Mouse (Mus musculus): Measurements from ENCODE around the gene Mrps27. TPM values are rescaled to one million over a fixed set of nuclear protein-coding genes. Genes with fewer than 3 reads are reported as not detected.

Mrps27 gene
- polyA plus RNA-seq, 1 experiment from 2014 or later = 50.7 TPM

DNA sequence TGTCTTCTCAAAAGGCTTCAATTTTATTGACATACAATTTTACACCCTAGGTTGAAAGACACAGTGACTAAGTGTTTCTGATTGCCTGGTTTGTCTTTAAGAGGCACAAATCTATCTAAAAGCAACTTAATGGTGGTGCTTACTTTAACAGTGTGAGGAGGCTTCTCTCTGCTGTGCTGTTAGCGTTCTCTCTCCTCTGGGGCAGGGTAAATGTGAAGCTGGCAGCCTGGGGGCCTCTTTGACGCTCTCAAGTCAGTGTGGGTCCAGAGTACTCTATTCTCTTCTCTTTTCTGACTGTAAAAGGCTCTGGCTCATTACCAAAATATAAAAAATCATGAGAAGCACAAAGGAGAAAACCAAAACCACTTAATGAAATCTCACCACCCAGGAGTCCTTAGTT is 64.6 kb downstream of the Mrps27 start:
- Histone ChIP-seq H3K9me3 (replicated peaks; ENCODE audit: low read length) (no peaks in the 10 kb centered on the region), H3K4me3 (replicated peaks; ENCODE audit: low read depth, low read length) (no peak overlapping the region), H3K4me2 (ENCODE audit: low read length) (no peak overlapping the region), H3K4me1 (replicated peaks; ENCODE audit: insufficient read depth, low read length) (0 out of 2 replicates have a peak, but pooled peaks cover 11% of the 10 kb centered on the region), H3K36me3 (ENCODE audit: insufficient read depth, low read length) (peaks cover 13% of the 10 kb centered on the region; the same call in 1 of the 2 replicates), H3K9ac (ENCODE audit: low read depth, low read length) (no peak overlapping the region), H3K27ac (no peak overlapping the region), H3K27me3 (ENCODE audit: insufficient read depth, low read length) (no peaks in the 10 kb centered on the region)
- DNase-seq (ENCODE audit: low spot score) = no peak
- no peak for ATAC-seq (replicated peaks; ENCODE audit: low FRiP score, low read depth)
- 77% methylated on average over 2 of the region's 2 CpGs for WGBS
- TF ChIP-seq CTCF (IDR thresholded peaks at IDR 0.05; ENCODE audit: low read depth) = no peak

DNA sequence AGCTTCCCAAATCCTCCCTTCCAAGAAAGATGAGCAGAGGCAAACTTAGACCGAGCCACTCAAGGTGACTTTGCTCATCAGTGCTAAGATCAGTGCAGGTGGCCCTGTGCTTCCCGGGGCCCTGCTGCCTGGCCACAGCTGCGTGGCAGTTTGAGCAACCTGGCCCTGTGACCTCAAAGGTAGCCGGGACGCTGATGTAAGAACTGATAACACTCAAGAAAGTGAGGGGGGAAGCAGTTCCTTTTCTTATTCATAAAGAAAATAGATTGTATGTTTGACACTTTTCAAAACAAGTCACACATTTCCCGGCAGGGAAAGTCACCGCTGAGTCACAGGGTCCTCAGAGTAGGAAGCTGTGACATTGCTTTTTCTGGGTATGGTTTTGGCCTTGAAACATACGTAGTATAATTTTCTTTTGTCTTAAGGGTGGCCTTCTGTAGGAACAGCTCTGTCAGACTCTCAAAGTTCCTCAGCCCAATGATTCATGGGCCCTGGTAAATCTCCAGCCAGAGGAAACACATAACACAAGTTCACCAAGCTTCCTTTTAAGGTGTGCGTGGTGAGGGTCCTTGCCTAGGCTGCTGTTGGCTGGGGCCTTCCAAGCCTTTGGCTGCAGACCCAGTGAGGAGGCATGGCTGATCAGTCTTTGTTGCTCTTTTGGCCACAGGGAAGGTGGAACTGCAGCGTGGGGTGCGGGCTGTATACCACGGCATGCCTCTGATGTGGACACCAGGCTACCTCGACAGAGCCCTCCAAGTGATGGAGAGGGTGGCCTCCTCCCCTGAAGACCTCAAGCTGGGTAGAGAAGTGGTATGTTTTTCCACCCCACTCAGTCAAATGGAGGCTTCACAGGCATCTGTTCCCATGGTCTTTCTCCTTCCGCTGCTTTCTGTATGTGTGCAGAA is 66.3 kb downstream of the Mrps27 start:
- H3K4me2 ChIP-seq (ENCODE audit: low read length) = no peak overlapping the region
- DNase-seq (ENCODE audit: low spot score) (no peak), ATAC-seq (replicated peaks; ENCODE audit: low FRiP score, low read depth) (no peak)
- H3K27me3 ChIP-seq (ENCODE audit: insufficient read depth, low read length) = no peaks in the 10 kb centered on the region
- no peak overlapping the region for H3K4me3 ChIP-seq (replicated peaks; ENCODE audit: low read depth, low read length)
- H3K36me3 ChIP-seq (ENCODE audit: insufficient read depth, low read length) = peaks cover 14% of the 10 kb centered on the region; the same call in 1 of the 2 replicates
- H3K27ac ChIP-seq = no peak overlapping the region
- H3K4me1 ChIP-seq (replicated peaks; ENCODE audit: insufficient read depth, low read length) = 0 out of 2 replicates have a peak, but pooled peaks cover 15% of the 10 kb centered on the region
- no peak for TF ChIP-seq CTCF (IDR thresholded peaks at IDR 0.05; ENCODE audit: low read depth)
- no peak overlapping the region for H3K9ac ChIP-seq (ENCODE audit: low read depth, low read length)
- 66% methylated on average over 14 of the region's 14 CpGs for WGBS
- H3K9me3 ChIP-seq (replicated peaks; ENCODE audit: low read length) = no peaks in the 10 kb centered on the region

DNA sequence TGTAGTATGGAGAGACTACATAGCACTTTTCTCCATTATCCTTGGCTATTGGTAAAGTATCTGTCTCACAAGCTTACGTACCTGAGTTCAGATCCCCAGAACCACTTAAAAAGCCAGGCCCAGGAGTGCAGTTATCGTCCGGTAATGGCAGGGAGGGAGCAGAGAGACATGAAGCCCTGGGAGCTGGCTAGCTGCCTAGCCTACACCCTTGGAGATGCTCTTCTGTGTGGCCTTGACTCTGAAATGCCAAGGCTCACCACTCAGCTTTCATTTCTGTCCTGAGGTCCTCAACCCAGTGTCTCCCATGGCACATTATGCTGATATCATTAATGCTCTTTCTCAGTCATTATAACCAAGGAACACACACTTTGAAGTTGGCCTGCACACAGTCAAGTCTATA is 67.2 kb downstream of the Mrps27 start:
- Histone ChIP-seq H3K4me2 (ENCODE audit: low read length) (no peak overlapping the region), H3K4me1 (replicated peaks; ENCODE audit: insufficient read depth, low read length) (0 out of 2 replicates have a peak, but pooled peaks cover 15% of the 10 kb centered on the region), H3K9me3 (replicated peaks; ENCODE audit: low read length) (no peaks in the 10 kb centered on the region), H3K9ac (ENCODE audit: low read depth, low read length) (no peak overlapping the region), H3K4me3 (replicated peaks; ENCODE audit: low read depth, low read length) (no peak overlapping the region), H3K27ac (peak overlapping the region; percentile 76; the same call in 1 of the 2 replicates), H3K36me3 (ENCODE audit: insufficient read depth, low read length) (peaks cover 14% of the 10 kb centered on the region; the same call in 1 of the 2 replicates), H3K27me3 (ENCODE audit: insufficient read depth, low read length) (no peaks in the 10 kb centered on the region)
- TF ChIP-seq CTCF (IDR thresholded peaks at IDR 0.05; ENCODE audit: low read depth) = no peak
- ATAC-seq (replicated peaks; ENCODE audit: low FRiP score, low read depth) (no peak), DNase-seq (ENCODE audit: low spot score) (no peak)
- WGBS = 91% methylated on average over 3 of the region's 3 CpGs

DNA sequence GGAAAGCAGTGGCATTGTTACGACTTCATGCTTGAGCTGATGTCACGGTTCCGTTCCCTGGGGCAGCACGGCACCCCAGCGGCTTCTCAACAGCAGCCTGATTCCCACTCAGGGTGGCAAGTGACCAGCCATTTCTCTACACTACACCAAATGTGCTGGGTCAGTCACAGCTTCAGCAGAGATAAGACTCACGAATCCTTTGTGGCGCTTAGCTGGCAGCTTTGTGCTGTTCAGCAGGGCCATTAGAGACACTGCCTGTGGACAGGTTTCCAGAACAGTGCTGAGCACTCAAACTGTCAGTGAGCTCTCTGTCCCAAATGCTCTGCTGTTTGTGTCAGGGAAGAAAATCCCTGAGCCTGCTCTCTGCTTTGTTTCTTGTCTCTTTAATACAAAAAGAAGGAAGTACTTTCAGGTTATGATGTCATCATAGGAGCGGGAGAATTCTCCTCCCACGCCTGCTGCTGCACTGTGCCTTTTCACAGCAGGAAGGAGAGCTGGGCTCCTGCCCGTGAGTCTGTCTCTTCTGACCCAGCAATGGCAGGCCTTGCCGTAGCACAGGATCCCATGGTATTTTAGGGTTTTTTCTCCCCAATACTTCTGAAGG is 68.0 kb downstream of the Mrps27 start:
- TF ChIP-seq CTCF (IDR thresholded peaks at IDR 0.05; ENCODE audit: low read depth) = no peak

DNA sequence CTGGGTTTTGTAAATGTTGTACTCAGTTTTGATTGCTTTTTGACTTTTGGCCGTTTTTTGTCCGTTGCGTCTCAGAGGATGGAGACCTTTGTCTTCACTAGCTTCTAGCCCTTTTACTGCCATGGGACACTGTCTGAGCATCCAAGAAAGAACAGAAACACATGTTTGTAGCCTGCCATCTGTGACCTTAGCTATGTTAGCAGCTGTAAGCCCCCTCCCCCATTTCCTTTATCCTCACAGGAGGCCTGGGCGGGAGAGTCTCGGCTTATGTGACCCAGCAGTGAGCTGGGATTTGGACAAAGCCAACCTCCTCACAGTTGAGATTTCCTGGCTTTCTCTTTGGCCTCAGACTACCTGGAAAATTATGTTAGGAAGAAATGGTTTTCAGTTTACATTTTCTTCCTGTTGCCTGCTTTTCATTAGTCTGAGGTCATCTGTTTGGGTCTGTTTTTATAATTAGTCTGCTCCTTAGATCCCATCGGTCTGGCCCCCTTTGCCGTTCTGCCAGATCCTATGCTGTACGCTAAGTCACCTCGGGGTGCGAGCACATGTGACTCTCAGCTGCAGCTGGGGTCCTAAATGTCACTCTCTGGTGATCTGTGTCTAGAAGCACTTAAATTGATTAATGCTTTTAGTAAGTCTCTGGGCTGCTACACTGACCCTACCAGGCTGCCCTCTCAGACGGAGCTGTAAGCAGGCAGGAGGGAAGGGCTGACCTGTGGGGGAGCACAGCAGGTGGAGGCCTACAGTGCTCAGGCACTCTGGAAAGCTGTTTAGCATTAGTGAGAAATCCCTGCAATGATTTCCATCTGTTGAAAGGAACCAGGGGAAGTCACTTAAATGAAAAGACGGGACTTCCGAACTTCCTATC is 69.1 kb downstream of the Mrps27 start:
- no peak overlapping the region for H3K27ac ChIP-seq
- 0 out of 2 replicates have a peak, but pooled peaks cover 15% of the 10 kb centered on the region for H3K4me1 ChIP-seq (replicated peaks; ENCODE audit: insufficient read depth, low read length)
- DNase-seq (ENCODE audit: low spot score) (peak; percentile 51), ATAC-seq (replicated peaks; ENCODE audit: low FRiP score, low read depth) (0 out of 2 replicates have a peak, but pooled peaks have one; percentile 26)
- no peak overlapping the region for H3K9ac ChIP-seq (ENCODE audit: low read depth, low read length)
- no peak for TF ChIP-seq CTCF (IDR thresholded peaks at IDR 0.05; ENCODE audit: low read depth)
- 47% methylated on average over 13 of the region's 13 CpGs for WGBS
- H3K9me3 ChIP-seq (replicated peaks; ENCODE audit: low read length) = no peaks in the 10 kb centered on the region
- peaks cover 14% of the 10 kb centered on the region; the same call in 1 of the 2 replicates for H3K36me3 ChIP-seq (ENCODE audit: insufficient read depth, low read length)
- no peak overlapping the region for H3K4me3 ChIP-seq (replicated peaks; ENCODE audit: low read depth, low read length)
- no peak overlapping the region for H3K4me2 ChIP-seq (ENCODE audit: low read length)
- no peaks in the 10 kb centered on the region for H3K27me3 ChIP-seq (ENCODE audit: insufficient read depth, low read length)

More for the DNA sequence above, 68.0 kb downstream of the Mrps27 start:
- ATAC-seq (replicated peaks; ENCODE audit: low FRiP score, low read depth) (0 out of 2 replicates have a peak, but pooled peaks have one; percentile 45), DNase-seq (ENCODE audit: low spot score) (peak; percentile 81)
- 27% methylated on average over 11 of the region's 11 CpGs for WGBS
- Histone ChIP-seq H3K27ac (peak overlapping the region; percentile 76), H3K4me1 (replicated peaks; ENCODE audit: insufficient read depth, low read length) (0 out of 2 replicates have a peak, but pooled peaks cover 15% of the 10 kb centered on the region), H3K9me3 (replicated peaks; ENCODE audit: low read length) (no peaks in the 10 kb centered on the region), H3K4me2 (ENCODE audit: low read length) (no peak overlapping the region), H3K27me3 (ENCODE audit: insufficient read depth, low read length) (no peaks in the 10 kb centered on the region), H3K36me3 (ENCODE audit: insufficient read depth, low read length) (peaks cover 14% of the 10 kb centered on the region; the same call in 1 of the 2 replicates), H3K4me3 (replicated peaks; ENCODE audit: low read depth, low read length) (no peak overlapping the region), H3K9ac (ENCODE audit: low read depth, low read length) (no peak overlapping the region)
